ENCODE assay signal across 8 mouse cellular contexts in the genomic region with DNA sequence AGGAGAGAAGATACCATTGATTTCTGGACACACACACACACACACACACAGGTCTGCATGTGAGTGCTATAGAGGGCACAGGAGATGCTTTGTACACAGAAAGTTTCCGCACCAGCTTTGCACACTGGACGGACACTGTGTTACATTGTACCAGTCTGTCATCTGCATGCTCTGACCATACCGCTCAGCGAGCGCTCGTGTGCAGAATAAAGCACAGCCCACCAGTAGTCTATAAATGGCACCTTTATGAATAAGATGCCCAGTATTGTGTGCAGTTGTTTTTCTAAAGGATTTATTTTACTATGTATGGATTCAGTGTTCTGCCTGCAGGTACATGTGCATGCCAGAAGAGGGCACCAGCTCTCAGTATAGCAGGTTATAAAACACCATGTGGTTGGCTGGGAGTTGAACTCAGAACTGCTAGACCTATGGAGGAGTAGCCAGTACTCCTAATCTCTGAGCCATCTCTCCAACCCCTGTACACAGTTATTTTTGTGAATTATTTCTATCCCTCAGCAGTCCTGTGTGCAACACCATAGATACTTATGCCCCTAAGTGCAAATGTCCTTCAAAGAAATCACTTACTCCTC. TPM values are rescaled to one million over a fixed set of nuclear protein-coding genes. Genes with fewer than 3 reads are reported as not detected.
DNase-seq lines count a peak whose midpoint lies in the region; ATAC-seq and TF ChIP-seq lines count a peak whose summit lies in the region.

No protein-coding gene starts in this region.

- TF ChIP-seq POLR2A in thymus, adult 2 months (IDR thresholded peaks at IDR 0.05; ENCODE audit: control insufficient read depth, extremely low read depth, insufficient read depth, low read length, poor library complexity): no peak

- no peaks in the 10 kb centered on the region for H3K4me1 ChIP-seq in thymus, adult 2 months (replicated peaks; ENCODE audit: control insufficient read depth, insufficient read depth, low read length)

- ATAC-seq in frontal cortex, adult (ENCODE audit: low TSS enrichment): peak; percentile 39; the same call in 1 of the 2 replicates
- peak; percentile 49 to 65 for ATAC-seq in hematopoietic stem cell, adult 5-6 weeks (replicated peaks in 1 of 2; ENCODE audit: insufficient read depth in 1 of 2, low FRiP score in 2 of 2, low TSS enrichment in 1 of 2, low read depth in 1 of 2, poor library complexity in 2 of 2, severe bottlenecking in 2 of 2)

- H3K4me3 ChIP-seq in thymus, adult 2 months (ENCODE audit: control insufficient read depth, insufficient read depth, low read length): no peak overlapping the region

- TF ChIP-seq CTCF in thymus, adult 2 months (IDR thresholded peaks at IDR 0.05; ENCODE audit: borderline replicate concordance, control insufficient read depth, extremely low read depth, insufficient read depth, low read length, poor library complexity): no peak

- WGBS in thymus, adult 2 months: 97% methylated on average over 6 of the region's 6 CpGs

- DNase-seq in frontal cortex, postnatal 36 days (ENCODE audit: low spot score in 2 of 2): no peak
- peak; percentile 41 for DNase-seq in thymus, postnatal 0 days (ENCODE audit: low spot score)
- no peak for DNase-seq in thymus, adult 2 months
- no peak for DNase-seq in right cerebral cortex, postnatal 36 days (ENCODE audit: low spot score in 2 of 2)
- DNase-seq in layer of hippocampus, adult 18-20 months (ENCODE audit: low spot score in 2 of 2): no peak
- DNase-seq in adrenal gland, postnatal 10 days: no peak

- H3K36me3 ChIP-seq in thymus, adult 2 months (ENCODE audit: control insufficient read depth, insufficient read depth, low read length): peaks cover 63% of the 10 kb centered on the region

- H3K27ac ChIP-seq in thymus, adult 2 months (ENCODE audit: control insufficient read depth, insufficient read depth, low read length): no peak overlapping the region

- H3K27me3 ChIP-seq in thymus, adult 2 months (ENCODE audit: control insufficient read depth, insufficient read depth, low read length): no peaks in the 10 kb centered on the region

RNA-seq across cellular contexts. Expression of gene Pitrm1, which starts 28.1 kb away (rescaled TPM):
- polyA plus RNA-seq in thymus, postnatal 0 days (2015; fragmentation: Nextera tagmentation; extraction: Ambion mirVana): 48.8 and 62.0 TPM in 2 replicates
- 47.3 and 55.6 TPM in 2 replicates for polyA plus RNA-seq in thymus, adult 2 months (2012; rRNA removed)
- total RNA-seq in hematopoietic stem cell, adult 5-6 weeks (2017): 60.2 and 100 TPM in 2 replicates
- total RNA-seq in layer of hippocampus, adult 18-20 months (2021): 10 to 100 TPM; 50.7 to 53.7 TPM
- total RNA-seq in adrenal gland, postnatal 10 days (2021): 100 to 1,000 TPM; 103 to 115 TPM
